Mouse (Mus musculus) megakaryocyte, embryonic 14.5 days (primary cell): Measurements from ENCODE around the gene Slc10a4. TPM values are rescaled to one million over a fixed set of nuclear protein-coding genes. Genes with fewer than 3 reads are reported as not detected.

Experiments
- H3K27me3 ChIP-seq: replicated peaks from 2 replicates; pipeline ENCODE3; 2012; ENCODE audit warnings: inconsistent platforms
- H3K36me3 ChIP-seq: replicated peaks from 2 replicates; pipeline ENCODE3; 2012; ENCODE audit warnings: low read length, inconsistent platforms, mixed read lengths
- H3K4me1 ChIP-seq: 2 replicates; pipeline ENCODE4 v1.6.1; 2012; ENCODE audit warnings: inconsistent platforms
- H3K4me3 ChIP-seq: replicated peaks from 2 replicates; pipeline ENCODE3; 2012; ENCODE audit warnings: moderate library complexity, mild to moderate bottlenecking, inconsistent platforms
- H3K9me3 ChIP-seq: 2 replicates; pipeline ENCODE4 v1.6.1; 2012; ENCODE audit warnings: inconsistent platforms
- FLI1 ChIP-seq: IDR thresholded peaks from 2 replicates; pipeline ENCODE4 v1.6.1; 2012; ENCODE audit warnings: low read length, inconsistent platforms, mixed read lengths
- GATA1 ChIP-seq: IDR thresholded peaks from 3 replicates; pipeline ENCODE4 v1.6.1; 2012; ENCODE audit warnings: mixed read lengths, low read length, inconsistent platforms, borderline replicate concordance
- polyA plus RNA-seq: library from polyadenylated mRNA; stranded (reverse); fragments of >175 nt; gene quantifications from 2 replicates; pipeline ENCODE4 v1.2.3, GENCODE M21; 2012; ENCODE audit warnings: low replicate concordance; ENCODE audit not compliant: insufficient read depth

Gene Slc10a4
- polyA plus RNA-seq, 1 experiment, result not detected

GRCm38 (mm10) chr5:73014745-73015144 lies 8.1 kb downstream of the Slc10a4 start:
- TF ChIP-seq FLI1 (no peak), GATA1 (no peak)
- Histone ChIP-seq H3K4me3 (no peak overlapping the region), H3K4me1 (peaks cover 18% of the 10 kb centered on the region), H3K27me3 (peaks cover 22% of the 10 kb centered on the region), H3K36me3 (no peaks in the 10 kb centered on the region), H3K9me3 (no peaks in the 10 kb centered on the region)

GRCm38 (mm10) chr5:73023801-73024200 lies 17.1 kb downstream of the Slc10a4 start:
- Histone ChIP-seq H3K36me3 (peaks cover 72% of the 10 kb centered on the region), H3K27me3 (no peaks in the 10 kb centered on the region), H3K9me3 (no peaks in the 10 kb centered on the region), H3K4me1 (no peaks in the 10 kb centered on the region), H3K4me3 (no peak overlapping the region)
- no peak for TF ChIP-seq GATA1
- TF ChIP-seq FLI1, result no peak

DNA sequence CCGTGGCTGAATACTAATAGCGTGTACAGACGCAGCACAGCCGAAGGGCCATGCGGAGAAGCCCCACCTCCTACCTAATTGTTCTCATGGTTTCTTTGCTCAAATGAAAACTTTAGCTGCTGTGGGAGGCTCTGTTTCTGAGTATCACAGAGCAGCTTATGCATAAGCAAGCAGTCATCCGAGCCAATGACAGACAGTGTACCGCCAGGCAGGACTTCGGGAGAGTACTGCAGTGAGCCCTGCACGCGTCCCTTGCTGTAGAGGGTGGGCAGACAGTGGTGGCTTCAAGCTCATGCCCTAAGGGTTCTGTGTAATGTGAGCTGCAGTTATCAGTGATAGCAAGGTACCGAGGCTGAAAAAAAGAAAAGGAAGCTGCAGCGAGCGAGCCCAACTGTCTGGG lies 22.0 kb downstream of the Slc10a4 start:
- Histone ChIP-seq H3K36me3 (peaks cover 97% of the 10 kb centered on the region), H3K27me3 (no peaks in the 10 kb centered on the region), H3K9me3 (no peaks in the 10 kb centered on the region), H3K4me3 (no peak overlapping the region), H3K4me1 (peaks cover 14% of the 10 kb centered on the region)
- TF ChIP-seq GATA1 (no peak), FLI1 (no peak)

GRCm38 (mm10) chr5:73032481-73032880 lies 25.8 kb downstream of the Slc10a4 start:
- Histone ChIP-seq H3K9me3 (no peaks in the 10 kb centered on the region), H3K4me1 (peaks cover 19% of the 10 kb centered on the region), H3K27me3 (no peaks in the 10 kb centered on the region), H3K4me3 (no peak overlapping the region), H3K36me3 (peaks cover 90% of the 10 kb centered on the region)
- TF ChIP-seq GATA1 (no peak), FLI1 (no peak)

DNA sequence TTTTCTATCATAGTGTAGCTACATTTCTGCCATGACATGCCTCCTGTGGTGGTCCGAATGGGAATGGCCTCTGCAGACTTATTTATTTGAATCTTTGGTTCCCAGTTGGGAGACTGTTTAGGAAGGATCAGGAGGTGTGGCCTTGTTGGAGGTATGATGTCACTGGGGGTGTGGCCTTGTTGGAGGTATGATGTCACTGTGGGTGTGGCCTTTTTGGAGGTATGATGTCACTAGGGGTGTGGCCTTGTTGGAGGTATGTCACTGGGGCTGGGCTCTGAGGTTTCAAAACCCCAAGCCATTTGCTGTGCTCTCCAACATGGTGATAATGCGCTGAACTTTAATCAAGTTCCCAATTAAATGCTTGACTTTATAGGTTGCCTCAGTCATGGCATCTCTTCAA lies 37.4 kb downstream of the Slc10a4 start:
- no peaks in the 10 kb centered on the region for H3K4me1 ChIP-seq
- H3K9me3 ChIP-seq, result peaks cover 6% of the 10 kb centered on the region
- H3K4me3 ChIP-seq, result no peak overlapping the region
- peaks cover 79% of the 10 kb centered on the region for H3K36me3 ChIP-seq
- H3K27me3 ChIP-seq, result no peaks in the 10 kb centered on the region
- no peak for TF ChIP-seq GATA1
- TF ChIP-seq FLI1, result no peak

- Histone ChIP-seq H3K4me1 (no peaks in the 10 kb centered on the region), H3K4me3 (no peak overlapping the region), H3K36me3 (peaks cover 98% of the 10 kb centered on the region), H3K9me3 (peaks cover 6% of the 10 kb centered on the region), H3K27me3 (no peaks in the 10 kb centered on the region)
- TF ChIP-seq FLI1 (no peak), GATA1 (no peak)
Measured at GRCm38 (mm10) chr5:73047651-73048245, 41.1 kb downstream of the Slc10a4 start.

GRCm38 (mm10) chr5:73053933-73054332 lies 47.2 kb downstream of the Slc10a4 start:
- no peak for TF ChIP-seq GATA1
- TF ChIP-seq FLI1, result no peak
- peaks cover 98% of the 10 kb centered on the region for H3K36me3 ChIP-seq

DNA sequence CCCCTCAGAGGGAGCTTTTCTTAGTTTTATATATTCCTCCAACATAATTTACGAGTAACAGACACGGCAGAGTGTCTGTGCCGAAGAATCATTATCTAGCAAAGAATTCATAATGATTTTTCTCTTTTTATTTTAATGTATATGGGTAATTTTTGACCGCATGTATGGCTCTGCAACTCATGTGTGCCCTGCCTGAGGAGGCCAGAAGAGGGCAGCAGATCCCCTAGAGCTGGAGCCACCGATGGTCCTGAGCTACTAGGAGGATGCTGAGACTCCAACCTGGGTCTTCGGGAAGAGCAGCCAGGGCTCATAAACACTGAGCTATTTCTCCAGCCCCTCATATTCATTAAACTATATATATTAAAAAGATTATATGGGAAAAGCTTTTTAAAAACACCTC lies 49.8 kb downstream of the Slc10a4 start:
- H3K9me3 ChIP-seq, result no peaks in the 10 kb centered on the region
- peaks cover 95% of the 10 kb centered on the region for H3K36me3 ChIP-seq
- TF ChIP-seq GATA1 (no peak), FLI1 (no peak)
- H3K4me3 ChIP-seq, result no peak overlapping the region
- no peaks in the 10 kb centered on the region for H3K4me1 ChIP-seq
- no peaks in the 10 kb centered on the region for H3K27me3 ChIP-seq

More at GRCm38 (mm10) chr5:73053933-73054332, 47.2 kb downstream of the Slc10a4 start:
- H3K4me1 ChIP-seq, result no peaks in the 10 kb centered on the region
- H3K27me3 ChIP-seq, result no peaks in the 10 kb centered on the region
- H3K9me3 ChIP-seq, result no peaks in the 10 kb centered on the region
- no peak overlapping the region for H3K4me3 ChIP-seq

- H3K9me3 ChIP-seq, result no peaks in the 10 kb centered on the region
- H3K36me3 ChIP-seq, result peaks cover 95% of the 10 kb centered on the region
- TF ChIP-seq FLI1, result no peak
- no peak for TF ChIP-seq GATA1
- no peak overlapping the region for H3K4me3 ChIP-seq
- H3K27me3 ChIP-seq, result no peaks in the 10 kb centered on the region
- no peaks in the 10 kb centered on the region for H3K4me1 ChIP-seq
Measured at GRCm38 (mm10) chr5:73056937-73057336, 50.3 kb downstream of the Slc10a4 start.

GRCm38 (mm10) chr5:73061506-73062155 lies 54.9 kb downstream of the Slc10a4 start:
- Histone ChIP-seq H3K9me3 (no peaks in the 10 kb centered on the region), H3K4me1 (no peaks in the 10 kb centered on the region), H3K27me3 (no peaks in the 10 kb centered on the region), H3K36me3 (peaks cover 94% of the 10 kb centered on the region), H3K4me3 (no peak overlapping the region)
- no peak for TF ChIP-seq GATA1
- no peak for TF ChIP-seq FLI1

Other genes with a start within 250 kb of the Slc10a4 start
- gene Tec, start 138.4 kb upstream of the Slc10a4 start, polyA plus RNA-seq, result 0.80 and 4.6 TPM in 2 replicates
- gene Slain2, start 92.6 kb upstream of the Slc10a4 start, polyA plus RNA-seq, result 23.7 and 28.9 TPM in 2 replicates
- not detected in 2 replicates for gene Gm10135, start 32.2 kb upstream of the Slc10a4 start, polyA plus RNA-seq
- 14.1 and 27.6 TPM in 2 replicates for gene Fryl, start 249.7 kb downstream of the Slc10a4 start, polyA plus RNA-seq